Mouse (Mus musculus) megakaryocyte, adult 5-6 weeks (primary cell): ENCODE data around the gene Rai1. TPM values are rescaled to one million over a fixed set of nuclear protein-coding genes. Genes with fewer than 3 reads are reported as not detected.

Experiments
- ATAC-seq: 2 replicates; pipeline ENCODE4 v1.8.0; 2016; ENCODE audit warnings: mild to moderate bottlenecking, inconsistent platforms; ENCODE audit not compliant: poor library complexity, severe bottlenecking
- total RNA-seq, 2 experiments: library from RNA; stranded (forward) in 1 of 2; stranded (reverse) in 1 of 2; fragments of 153-499, 151-499 nt in 1 of 2; fragments of 221-1000, 200-1000 nt in 1 of 2; gene quantifications; 2 replicates each; pipeline versions ENCODE4 v1.2.3 to v1.2.4; 2015 to 2017

Rai1 gene
- total RNA-seq, 2 experiments from 2014 or later, result 7.8 to 13.9 TPM

DNA sequence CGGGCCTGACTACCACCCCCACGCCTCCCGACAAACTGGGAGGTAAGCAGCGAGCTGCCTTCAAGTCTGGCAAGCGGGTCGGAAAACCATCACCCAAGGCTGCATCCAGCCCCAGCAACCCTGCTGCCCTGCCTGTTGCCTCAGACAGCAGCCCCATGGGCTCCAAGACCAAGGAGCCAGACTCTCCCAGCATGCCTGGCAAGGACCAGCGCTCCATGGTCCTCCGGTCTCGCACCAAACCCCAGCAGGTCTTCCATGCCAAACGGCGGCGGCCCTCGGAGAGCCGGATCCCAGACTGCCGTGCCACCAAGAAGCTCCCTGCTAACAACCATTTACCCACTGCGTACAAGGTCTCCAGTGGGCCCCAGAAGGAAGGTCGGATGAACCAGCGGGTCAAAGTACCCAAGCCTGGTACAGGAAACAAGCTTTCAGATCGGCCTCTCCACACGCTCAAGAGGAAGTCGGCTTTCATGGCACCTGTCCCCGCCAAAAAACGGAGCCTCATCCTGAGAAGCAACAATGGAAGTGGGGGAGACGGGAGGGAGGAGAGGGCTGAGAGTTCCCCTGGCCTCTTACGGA, 83.6 kb downstream of the Rai1 start:
- no peak for ATAC-seq

DNA sequence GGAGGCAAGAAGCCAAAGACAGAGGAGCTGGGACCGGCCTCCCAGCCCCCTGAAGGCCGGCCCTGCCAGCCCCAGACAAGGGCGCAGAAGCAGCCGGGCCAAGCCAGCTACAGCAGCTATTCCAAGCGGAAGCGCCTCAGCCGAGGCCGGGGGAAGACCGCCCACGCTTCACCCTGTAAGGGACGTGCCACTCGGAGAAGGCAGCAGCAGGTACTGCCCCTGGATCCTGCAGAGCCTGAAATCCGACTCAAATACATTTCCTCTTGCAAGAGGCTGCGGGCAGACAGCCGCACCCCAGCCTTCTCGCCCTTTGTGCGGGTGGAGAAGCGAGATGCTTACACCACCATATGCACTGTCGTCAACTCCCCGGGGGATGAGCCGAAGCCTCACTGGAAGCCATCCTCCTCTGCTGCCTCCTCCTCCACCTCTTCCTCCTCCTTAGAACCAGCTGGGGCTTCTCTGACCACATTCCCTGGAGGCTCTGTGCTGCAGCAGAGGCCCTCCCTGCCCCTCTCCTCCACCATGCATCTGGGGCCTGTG, 84.8 kb downstream of the Rai1 start:
- no peak for ATAC-seq

DNA sequence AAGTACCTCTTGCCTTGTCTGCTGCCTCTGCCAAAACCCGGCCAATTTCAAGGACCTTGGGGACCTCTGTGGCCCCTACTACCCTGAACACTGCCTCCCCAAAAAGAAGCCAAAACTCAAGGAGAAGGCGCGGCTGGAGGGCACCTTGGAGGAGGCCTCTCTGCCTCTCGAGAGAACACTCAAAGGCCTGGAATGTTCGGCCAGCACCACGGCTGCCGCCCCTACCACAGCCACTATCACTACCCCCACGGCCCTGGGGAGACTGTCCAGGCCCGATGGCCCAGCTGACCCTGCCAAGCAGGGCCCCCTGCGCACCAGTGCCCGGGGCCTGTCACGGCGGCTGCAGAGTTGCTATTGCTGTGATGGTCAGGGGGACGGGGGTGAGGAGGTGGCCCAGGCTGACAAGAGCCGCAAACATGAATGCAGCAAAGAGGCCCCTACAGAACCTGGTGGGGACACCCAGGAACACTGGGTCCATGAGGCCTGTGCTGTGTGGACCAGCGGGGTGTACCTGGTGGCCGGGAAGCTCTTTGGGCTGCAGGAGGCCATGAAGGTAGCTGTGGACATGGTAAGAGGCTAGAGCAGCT, 85.3 kb downstream of the Rai1 start:
- ATAC-seq, result no peak

DNA sequence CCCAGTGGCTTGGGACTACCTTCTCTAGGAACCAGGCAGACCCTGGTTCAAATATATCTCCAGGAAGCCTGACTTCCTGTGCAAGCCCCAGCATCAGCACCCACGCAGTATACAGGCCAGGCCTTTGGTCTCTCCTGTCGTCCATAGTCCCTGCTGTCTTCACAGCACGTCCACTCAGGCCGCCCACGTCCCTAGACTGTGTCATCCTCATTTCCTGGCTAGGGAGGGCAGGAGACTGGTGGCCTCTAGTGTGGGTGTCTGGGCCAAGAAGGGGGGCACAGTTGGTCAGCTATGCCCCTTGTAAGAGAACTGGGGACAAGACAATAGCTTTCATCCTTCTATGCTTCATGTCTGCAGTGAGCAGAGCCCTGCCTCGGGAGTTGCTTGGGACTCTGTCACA, 87.7 kb downstream of the Rai1 start:
- ATAC-seq, result no peak

DNA sequence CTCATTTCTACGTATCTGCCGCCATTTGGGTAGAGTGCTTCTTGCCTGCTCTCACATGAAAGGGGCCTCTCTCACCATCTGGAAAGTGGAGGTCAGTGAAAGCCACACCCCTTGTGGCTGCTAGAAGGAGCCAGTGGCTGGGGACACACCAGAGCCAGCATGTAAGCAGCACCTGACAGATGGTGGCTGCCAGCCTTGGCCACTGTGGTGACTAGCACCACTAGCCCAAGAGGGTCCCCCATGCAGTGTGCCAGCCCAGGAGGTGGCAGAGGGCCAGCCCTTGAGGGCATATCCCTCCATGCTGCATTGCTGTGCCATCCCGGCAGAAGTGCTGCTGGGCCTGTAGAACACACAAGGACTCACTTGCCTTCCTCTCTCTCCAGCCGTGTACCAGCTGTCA, 88.7 kb downstream of the Rai1 start:
- no peak for ATAC-seq

DNA sequence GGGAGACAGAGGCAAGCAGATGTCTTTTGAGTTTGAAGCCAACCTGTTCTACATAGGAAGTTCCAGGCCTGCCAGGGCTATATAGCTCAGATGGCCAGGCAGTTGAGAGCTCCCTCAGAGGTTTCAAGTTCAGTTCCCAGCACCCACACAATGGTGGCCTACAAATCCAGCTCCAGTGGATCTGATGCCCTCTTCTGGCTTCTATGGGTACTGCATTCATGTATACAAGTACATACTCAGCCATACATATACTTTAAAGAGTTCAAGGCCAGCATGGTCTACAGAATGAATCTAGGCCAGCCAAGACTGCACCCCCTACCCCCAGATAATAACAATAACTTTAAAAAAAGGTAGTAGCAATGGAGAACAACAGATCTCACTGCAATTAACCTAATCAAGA, 90.3 kb downstream of the Rai1 start:
- ATAC-seq, result no peak

DNA sequence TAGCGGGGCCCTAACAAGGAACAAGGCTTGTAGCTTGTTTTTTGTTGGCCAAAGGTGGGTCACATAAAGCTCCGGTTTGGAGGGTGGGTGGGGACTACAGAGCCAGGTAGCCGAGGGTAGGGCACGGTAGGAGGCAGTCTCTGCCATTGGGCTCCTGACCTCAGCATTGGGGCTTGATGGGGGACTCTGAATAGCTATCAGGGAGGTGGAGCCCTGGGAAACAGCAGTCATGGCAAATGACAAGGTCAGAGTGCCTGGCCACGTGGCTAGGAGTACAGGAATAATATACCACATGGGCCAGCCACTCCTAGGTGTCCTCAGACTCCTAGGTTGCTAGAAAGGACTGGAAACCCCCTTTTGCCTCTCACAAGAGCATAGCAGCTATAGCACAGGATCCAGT, 91.5 kb downstream of the Rai1 start:
- ATAC-seq, result no peak

DNA sequence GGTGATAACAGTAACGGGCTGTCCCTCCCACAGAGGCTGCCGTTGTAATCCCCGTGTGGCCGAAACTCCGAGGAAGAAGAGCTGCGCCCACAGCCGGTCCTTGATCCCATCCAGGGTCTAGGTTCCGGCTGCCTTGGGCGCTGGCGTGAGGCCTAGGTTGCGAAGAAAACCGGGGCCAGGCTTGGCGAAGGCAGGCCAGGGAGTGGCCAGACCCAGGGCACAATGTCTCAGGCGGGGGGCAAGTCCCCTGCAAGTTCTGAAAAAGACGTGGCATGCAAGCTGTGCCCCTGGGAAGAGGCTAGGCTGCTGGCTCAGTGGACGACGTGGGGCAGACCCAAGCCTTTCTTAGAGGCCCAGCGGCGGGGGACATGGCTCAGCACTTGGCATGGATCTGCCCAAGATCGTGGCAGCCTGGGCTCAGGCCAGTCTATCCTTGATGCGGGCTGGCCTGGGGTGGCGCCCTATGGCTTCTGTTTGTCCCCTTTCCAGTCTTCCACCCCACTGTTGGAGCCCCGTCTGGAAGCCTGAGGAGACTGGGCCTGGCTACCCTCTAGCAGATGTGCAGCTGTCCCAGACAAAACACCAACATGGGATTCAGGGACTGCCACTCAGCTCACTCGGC, 93.3 kb downstream of the Rai1 start:
- ATAC-seq, result no peak

DNA sequence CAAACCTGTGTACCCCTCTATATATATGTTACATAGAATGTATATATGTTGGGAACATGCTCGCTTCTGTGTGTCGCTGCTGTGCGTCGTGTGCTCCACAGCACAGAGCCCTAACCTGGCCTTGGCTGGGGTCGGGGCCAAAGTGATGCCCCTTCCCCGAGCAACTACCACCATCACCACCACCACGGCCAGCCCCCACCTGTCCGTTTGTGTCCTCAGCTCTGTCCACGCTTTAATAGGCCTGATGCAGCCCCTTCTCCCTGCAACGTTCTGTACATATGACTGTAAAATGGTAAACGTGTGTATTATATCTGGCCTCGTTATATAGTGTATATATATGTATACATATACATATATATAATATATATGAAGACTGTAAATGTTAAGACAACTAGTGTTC, 93.8 kb downstream of the Rai1 start:
- ATAC-seq, result no peak

DNA sequence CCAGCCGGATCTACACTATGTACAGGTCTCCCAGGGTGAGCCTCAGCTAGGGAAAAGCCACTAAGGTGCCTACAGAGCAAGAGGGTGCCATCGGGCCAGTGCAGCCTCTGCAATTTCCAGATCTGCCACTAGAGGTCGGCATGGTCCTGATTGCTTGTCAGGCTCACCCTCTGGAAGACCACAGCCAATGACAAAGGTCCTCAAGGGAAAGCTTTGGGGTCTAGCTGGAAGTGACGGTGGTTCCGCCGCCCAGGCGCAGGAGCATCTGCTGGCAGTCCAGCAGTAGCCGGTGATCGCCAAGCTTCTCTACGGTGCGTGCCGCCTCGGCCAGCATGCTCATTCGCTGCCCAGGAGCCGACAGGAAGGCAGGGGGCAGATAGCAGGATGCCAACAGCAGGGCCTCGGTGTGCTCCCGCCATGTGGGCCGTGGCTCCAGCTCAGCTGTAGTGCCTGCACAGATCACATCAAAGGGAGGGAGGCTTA, 94.9 kb downstream of the Rai1 start:
- ATAC-seq, result peak; percentile 86

DNA sequence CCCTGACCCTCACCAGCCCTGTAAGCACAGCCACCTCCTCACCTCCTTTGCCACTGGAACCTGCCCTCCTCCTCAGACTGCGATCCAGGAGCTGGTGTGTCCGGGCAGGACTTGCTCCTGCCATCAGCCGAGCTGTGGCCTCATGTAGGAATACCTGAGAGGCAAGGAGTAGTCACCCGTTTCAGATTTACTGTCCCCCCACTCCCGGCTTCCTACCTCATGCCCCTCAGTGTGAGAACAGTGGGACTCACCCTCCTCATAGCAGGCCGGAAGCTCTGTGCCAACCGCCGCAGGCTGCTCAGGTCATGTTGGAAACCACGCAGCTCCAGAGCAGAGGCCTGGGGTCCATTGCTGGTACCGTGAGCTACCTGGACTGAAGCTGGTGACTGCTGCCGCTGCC, 95.6 kb downstream of the Rai1 start:
- ATAC-seq, result no peak

DNA sequence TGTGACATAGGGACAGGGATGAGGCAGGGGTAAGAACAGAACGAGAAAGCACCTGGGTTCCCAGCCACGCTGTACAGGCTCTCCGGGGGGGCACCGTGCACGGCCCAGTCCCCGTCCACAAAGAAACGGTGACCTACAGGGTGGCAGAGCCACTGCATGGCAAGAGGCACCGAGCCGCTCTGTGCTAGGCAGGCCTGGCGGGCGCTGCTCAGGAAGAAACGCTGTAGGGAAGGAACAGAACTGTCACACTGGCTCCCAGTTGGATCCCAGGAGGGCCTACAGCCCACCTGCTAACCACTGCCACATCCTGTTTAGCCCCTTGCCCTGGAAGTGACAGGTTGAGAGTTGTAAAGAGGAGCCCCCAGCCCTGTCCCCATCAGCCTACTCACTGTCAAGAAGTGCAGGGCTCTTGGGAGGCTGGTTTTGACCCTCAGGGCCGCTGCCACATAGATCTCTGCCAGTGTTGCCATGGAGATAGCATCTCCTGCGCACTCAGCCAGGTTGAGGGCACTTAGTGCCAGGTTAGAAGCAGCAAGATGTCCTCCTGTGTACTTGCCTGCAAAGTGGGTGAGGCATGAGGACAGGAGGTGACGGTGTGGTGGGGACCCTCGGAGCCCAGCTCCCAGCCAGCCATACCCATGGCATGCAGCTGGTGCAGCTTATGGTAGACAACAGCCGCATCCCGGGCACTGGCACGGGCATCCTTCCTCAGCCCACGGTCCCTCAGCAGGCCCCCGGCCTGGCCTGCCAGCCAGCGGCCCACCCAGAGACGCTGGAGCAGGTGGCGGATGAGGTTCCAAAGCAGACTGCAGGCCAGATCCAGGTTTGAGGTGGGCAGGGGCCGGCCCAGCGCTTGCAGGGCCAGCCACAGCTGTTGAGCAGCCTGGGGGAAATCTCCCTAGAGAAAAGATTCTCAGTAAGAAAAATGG, 98.2 kb downstream of the Rai1 start:
- no peak for ATAC-seq

DNA sequence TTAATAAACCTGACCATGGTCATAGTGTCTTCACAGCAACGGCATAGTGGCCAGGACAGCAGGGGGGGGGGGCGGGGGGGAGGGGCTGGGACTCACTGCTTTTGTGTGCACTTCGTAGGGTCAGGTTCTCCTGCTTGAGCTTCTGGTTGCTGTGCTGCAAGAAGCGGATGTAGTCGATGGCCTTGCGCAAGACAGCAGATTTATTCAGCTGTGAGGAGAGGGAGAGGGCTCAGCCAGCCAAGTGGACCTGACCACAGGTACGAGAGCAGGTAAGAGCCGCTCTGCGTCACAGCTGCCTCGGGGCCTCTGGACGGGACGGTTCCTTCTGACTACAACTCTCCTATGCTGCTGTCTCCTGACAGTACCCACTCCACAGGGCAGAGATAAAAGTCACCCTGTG, 100.2 kb downstream of the Rai1 start:
- ATAC-seq, result peak; percentile 58

DNA sequence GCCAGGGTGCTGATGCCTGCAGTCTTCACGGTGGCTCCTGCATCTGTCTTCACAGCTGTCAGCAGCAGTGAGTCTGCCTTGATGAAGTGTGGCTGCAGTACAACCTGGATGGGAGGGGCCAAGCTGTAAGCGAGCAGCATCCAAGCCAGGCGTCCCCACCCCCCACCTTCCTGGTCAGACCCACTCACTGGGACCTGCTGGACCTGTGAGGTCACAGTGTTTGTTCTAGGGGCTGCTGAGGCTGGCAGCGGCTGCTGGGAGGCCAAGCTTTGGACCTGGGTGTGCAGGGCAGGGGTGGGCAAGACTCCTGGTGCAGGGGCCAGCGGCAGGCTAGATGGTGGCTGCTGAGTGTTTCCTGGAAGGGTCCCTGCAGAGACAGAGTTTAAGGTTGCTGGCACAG, 101.4 kb downstream of the Rai1 start:
- no peak for ATAC-seq

DNA sequence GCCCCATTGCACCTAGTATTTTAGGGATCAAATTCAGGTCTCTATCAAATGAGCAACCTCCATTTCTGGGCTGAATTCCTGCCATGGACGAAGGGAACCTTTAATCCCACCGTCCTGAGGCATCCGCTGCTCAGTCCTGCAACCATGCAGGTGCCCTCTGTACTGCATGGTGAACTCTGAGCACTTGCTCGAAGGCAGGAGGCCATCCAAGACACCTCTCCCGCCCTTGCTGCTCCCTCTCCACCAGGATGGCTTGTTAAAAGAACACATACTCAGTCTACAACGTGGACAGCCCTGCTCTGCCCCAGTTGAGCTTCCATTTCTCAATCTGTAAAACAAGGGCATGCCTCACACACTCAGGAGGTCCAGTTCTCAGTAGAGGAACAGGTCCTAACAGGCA, 103.4 kb downstream of the Rai1 start:
- ATAC-seq, result no peak

DNA sequence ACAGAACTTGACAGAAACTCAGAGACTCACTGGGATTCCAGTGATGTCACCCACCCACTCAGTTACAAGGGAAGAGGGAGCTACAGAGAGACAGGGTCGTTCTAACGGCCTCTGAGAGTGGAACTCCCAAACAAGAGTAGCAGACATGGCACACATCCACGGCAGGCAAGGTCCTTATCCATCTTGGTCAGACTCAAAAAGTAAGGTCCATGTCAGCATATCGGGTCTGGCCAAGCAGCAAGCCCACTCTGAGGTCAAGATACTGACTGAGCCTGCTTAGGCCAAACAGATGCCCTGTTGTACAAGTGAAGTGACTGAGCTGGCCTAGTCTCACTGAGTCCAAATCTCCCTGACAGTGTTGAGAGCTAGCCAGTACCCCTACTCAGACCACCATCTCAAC, 103.9 kb downstream of the Rai1 start:
- ATAC-seq, result no peak

DNA sequence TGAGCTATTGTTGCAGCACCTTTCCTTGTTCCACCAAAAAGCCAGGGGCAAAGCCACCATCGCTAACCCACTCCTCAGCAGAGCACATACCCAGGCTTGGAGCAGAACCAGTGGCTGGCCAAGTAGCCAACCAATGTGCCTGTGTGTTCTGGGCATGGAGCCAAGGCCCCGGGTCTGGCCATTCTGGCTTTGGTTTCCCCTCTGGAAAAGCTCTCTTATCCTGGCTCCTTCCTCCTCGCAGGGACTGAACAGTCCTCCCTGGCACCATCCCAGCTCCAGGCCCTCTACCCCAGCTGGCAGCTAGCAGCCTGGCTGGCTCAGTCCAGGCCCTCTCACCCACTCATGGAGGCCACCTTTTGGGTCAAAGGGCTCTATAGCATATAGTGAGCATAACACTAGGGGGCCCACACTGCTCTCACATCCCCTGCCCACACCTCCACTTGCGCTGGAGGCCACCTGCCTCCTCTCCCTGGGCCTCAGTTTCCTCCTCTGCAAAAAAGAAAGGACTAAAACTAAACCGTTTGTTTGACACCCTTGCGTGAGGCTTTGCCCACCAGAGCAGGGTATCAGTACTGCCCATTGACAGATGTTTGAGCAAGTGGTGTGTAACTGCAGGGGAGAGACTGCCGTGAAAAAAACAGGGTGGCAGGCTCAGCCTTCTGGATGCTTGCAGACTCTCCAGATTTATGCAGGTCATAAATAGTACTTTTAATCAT, 104.6 kb downstream of the Rai1 start:
- ATAC-seq, result no peak

DNA sequence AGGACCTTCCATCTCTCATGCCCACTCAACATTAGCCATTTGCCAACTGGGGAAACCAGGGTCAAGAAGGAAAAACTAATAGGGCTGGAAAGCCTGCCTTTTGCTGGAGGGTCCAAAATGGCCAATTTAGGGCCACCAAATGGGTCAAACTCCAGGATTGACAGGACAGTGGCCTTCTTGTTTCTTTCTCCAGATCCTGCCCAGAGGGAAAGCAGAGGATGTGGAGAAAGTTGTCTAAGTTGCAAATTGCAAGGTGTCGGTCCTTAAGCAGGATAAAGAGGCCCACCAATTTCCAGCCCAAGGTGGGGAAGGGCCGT, 105.1 kb downstream of the Rai1 start:
- no peak for ATAC-seq

DNA sequence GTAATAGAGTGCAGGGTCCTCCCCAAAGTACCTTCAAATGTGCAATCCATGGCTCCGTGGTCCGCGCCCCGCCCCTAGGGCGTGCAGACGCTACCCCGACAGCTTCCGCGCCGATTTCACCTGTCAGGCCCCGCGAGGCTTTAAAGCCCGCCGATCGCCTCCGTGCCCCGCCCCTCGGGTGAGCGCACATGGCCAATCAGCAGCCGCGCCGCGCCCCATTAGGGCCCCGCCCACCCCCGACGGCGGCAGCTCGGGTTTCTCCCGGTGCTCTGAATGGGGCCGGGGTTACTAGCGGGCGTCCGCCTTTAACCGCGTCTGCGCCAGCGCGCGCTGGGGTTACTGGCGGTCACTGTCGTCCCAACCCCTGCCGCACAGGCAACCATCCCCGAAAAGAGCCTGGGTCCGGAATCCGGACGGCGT, 105.5 kb downstream of the Rai1 start:
- ATAC-seq, result peak; percentile 96

DNA sequence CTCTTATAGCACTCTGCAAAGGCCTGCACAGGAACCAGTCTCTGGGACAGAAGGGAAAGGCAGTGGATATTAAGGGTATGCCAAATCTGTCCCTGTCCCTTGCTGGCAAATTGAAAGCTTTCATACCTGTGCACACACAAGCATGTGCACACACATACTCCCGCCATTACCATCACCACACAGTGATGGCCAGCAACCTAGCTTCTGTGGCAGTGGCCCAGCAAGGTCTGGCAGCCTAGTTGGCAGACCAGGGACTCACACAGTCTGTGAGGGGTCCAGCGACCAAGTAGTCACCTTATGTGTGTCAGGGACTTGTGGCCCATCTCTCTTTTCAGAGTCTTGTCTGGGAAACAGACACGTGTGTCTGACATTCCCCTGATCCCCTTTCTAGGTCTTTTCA, 106.3 kb downstream of the Rai1 start:
- no peak for ATAC-seq

DNA sequence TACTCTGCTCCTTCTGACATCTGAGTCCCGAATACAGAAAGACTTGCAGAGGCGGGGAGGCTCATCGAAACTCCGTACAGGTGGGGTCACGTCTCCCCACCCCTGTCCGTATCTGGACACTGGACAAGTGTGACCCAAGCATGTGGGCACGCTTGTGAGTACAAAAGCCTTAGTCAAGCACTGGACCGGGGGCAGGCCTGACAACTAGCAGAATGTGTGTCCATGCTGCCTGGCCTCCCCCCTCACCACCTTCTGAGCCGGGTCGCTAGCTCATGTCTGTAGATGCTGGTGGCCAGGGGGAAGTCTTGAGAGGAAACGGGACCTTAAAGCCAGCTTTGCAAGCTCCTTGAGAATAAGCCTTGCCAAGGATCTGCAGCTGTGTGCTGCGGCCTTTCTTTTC, 106.9 kb downstream of the Rai1 start:
- no peak for ATAC-seq
